8 mouse cellular contexts compared by ENCODE assay signal in genomic region chr12:28675121-28675924, GRCm38 (mm10). TPM values are rescaled to one million over a fixed set of nuclear protein-coding genes. Genes with fewer than 3 reads are reported as not detected.
DNase-seq lines count a peak whose midpoint lies in the region; ATAC-seq and TF ChIP-seq lines count a peak whose summit lies in the region.

Adi1 (plus strand) TSS chr12:28675231.

- H3K4me2 ChIP-seq in forebrain, embryonic 13.5 days, result peak within 1 kb of the TSS; percentile 57
- H3K4me2 ChIP-seq in liver, postnatal 0 days (ENCODE audit: low read depth, low read length), result peak within 1 kb of the TSS; percentile 87
- peak within 1 kb of the TSS; percentile 62 for H3K4me2 ChIP-seq in neural tube, embryonic 15.5 days

- H3K4me3 ChIP-seq in E14TG2a.4 (replicated peaks; ENCODE audit: low read length), result peak within 1 kb of the TSS; percentile 80
- peak within 1 kb of the TSS; percentile 50 for H3K4me3 ChIP-seq in forebrain, embryonic 13.5 days
- H3K4me3 ChIP-seq in liver, postnatal 0 days (ENCODE audit: low read depth, low read length), result peak within 1 kb of the TSS; percentile 84
- peak within 1 kb of the TSS; percentile 54 for H3K4me3 ChIP-seq in neural tube, embryonic 15.5 days (replicated peaks)

- peaks cover 30% of the 10 kb centered on the region for H3K4me1 ChIP-seq in E14TG2a.4 (replicated peaks; ENCODE audit: low read depth, low read length)
- H3K4me1 ChIP-seq in forebrain, embryonic 13.5 days, result peaks cover 9% of the 10 kb centered on the region
- H3K4me1 ChIP-seq in liver, postnatal 0 days (ENCODE audit: insufficient read depth), result peaks cover 13% of the 10 kb centered on the region
- peaks cover 18% of the 10 kb centered on the region for H3K4me1 ChIP-seq in neural tube, embryonic 15.5 days

- H3K9me3 ChIP-seq in E14TG2a.4 (ENCODE audit: low read length), result no peaks in the 10 kb centered on the region; the same call in 1 of the 2 replicates
- no peaks in the 10 kb centered on the region for H3K9me3 ChIP-seq in forebrain, embryonic 13.5 days (replicated peaks)
- H3K9me3 ChIP-seq in liver, postnatal 0 days (ENCODE audit: low read length), result no peaks in the 10 kb centered on the region
- H3K9me3 ChIP-seq in neural tube, embryonic 15.5 days (replicated peaks), result no peaks in the 10 kb centered on the region

- peak within 1 kb of the TSS; percentile 69 for H3K9ac ChIP-seq in forebrain, embryonic 13.5 days
- H3K9ac ChIP-seq in liver, postnatal 0 days (replicated peaks), result peak within 1 kb of the TSS; percentile 74
- H3K9ac ChIP-seq in neural tube, embryonic 15.5 days (replicated peaks), result peak within 1 kb of the TSS; percentile 72

- intact Hi-C loops in heart, postnatal 10 days (cut with DNase I), result no loop called here

- peak within 1 kb of the TSS; percentile 86 for H3K27ac ChIP-seq in forebrain, embryonic 13.5 days
- peak within 1 kb of the TSS; percentile 95 for H3K27ac ChIP-seq in liver, postnatal 0 days (ENCODE audit: low read depth)
- H3K27ac ChIP-seq in neural tube, embryonic 15.5 days (replicated peaks), result peak within 1 kb of the TSS; percentile 93

- peak; percentile 98 for ATAC-seq in forebrain, embryonic 13.5 days
- peak; percentile 91 for ATAC-seq in liver, postnatal 0 days
- peak; percentile 97 for ATAC-seq in neural tube, embryonic 15.5 days (ENCODE audit: low FRiP score)

- no peak for TF ChIP-seq CTCF in E14TG2a.4 (conservative IDR thresholded peaks at IDR 0.05; ENCODE audit: low read length)
- TF ChIP-seq CTCF in liver, postnatal 0 days (IDR thresholded peaks at IDR 0.05; ENCODE audit: low read depth), result no peak

- WGBS in forebrain, embryonic 13.5 days, result 3% methylated on average over 52 of the region's 53 CpGs
- WGBS in large intestine, adult 2 months, result 2% methylated on average over 53 of the region's 53 CpGs
- WGBS in liver, postnatal 0 days (ENCODE audit: insufficient replicate concordance), result 1% methylated on average over 53 of the region's 53 CpGs
- WGBS in neural tube, embryonic 15.5 days, result 2% methylated on average over 53 of the region's 53 CpGs

- H3K27me3 ChIP-seq in E14TG2a.4 (ENCODE audit: insufficient read depth, low read length), result no peaks in the 10 kb centered on the region
- no peaks in the 10 kb centered on the region for H3K27me3 ChIP-seq in forebrain, embryonic 13.5 days
- H3K27me3 ChIP-seq in liver, postnatal 0 days (ENCODE audit: insufficient read depth, low read length), result no peaks in the 10 kb centered on the region
- no peaks in the 10 kb centered on the region for H3K27me3 ChIP-seq in neural tube, embryonic 15.5 days (replicated peaks)

- H3K36me3 ChIP-seq in E14TG2a.4 (ENCODE audit: insufficient read depth, low read length), result peaks cover 27% of the 10 kb centered on the region
- H3K36me3 ChIP-seq in forebrain, embryonic 13.5 days (ENCODE audit: poor library complexity, severe bottlenecking), result 0 out of 2 replicates have a peak, but pooled peaks cover 3% of the 10 kb centered on the region
- peaks cover 3% of the 10 kb centered on the region; the same call in 1 of the 2 replicates for H3K36me3 ChIP-seq in liver, postnatal 0 days (replicated peaks; ENCODE audit: insufficient read depth, low read length)
- H3K36me3 ChIP-seq in neural tube, embryonic 15.5 days, result peaks cover 5% of the 10 kb centered on the region; the same call in 1 of the 2 replicates

- DNase-seq in c-Kit-positive CD71-positive TER-119-positive erythroid progenitor cells, embryonic 14.5 days (ENCODE audit: low spot score), result peak; percentile 57
- peak; percentile 85 for DNase-seq in heart, postnatal 10 days
- peak; percentile 80 for DNase-seq in large intestine, adult 2 months (ENCODE audit: low read depth, low spot score)
- peak; percentile 87 for DNase-seq in liver, postnatal 0 days
- DNase-seq in testis, postnatal 14 days (ENCODE audit: low spot score), result peak; percentile 85

- TF ChIP-seq EP300 in liver, postnatal 0 days (IDR thresholded peaks at IDR 0.05; ENCODE audit: low read depth), result no peak

RNA-seq across cellular contexts. Expression of gene Adi1, which starts in this region (rescaled TPM):
- polyA plus RNA-seq in forebrain, embryonic 13.5 days (2015; fragmentation: Nextera tagmentation; extraction: Ambion mirVana), result 42.2 and 44.6 TPM in 2 replicates
- total RNA-seq in heart, postnatal 10 days (2021), result 10 to 100 TPM; 34.7 to 38.3 TPM
- 10.9 and 11.6 TPM in 2 replicates for polyA plus RNA-seq in large intestine, adult 2 months (2012; rRNA removed)
- 91.6 and 104 TPM in 2 replicates for polyA plus RNA-seq in liver, postnatal 0 days (2015; fragmentation: Nextera tagmentation; extraction: Ambion mirVana)
- polyA plus RNA-seq in neural tube, embryonic 15.5 days (2015; fragmentation: Nextera tagmentation; extraction: Ambion mirVana), result 27.0 and 42.0 TPM in 2 replicates

Comparison
In these comparisons a context has a peak if more than half of its experiments do, and no peak if none do; other contexts are left out.
1. Peak in every context shown above with its lines: DNase-seq, ATAC-seq, H3K4me3 ChIP-seq and H3K27ac ChIP-seq.